Mouse (Mus musculus): Measurements from ENCODE around the gene 1700001P01Rik. TPM values are rescaled to one million over a fixed set of nuclear protein-coding genes. Genes with fewer than 3 reads are reported as not detected.

The 1700001P01Rik gene
- total RNA-seq (2017): not detected in 3 replicates

DNA sequence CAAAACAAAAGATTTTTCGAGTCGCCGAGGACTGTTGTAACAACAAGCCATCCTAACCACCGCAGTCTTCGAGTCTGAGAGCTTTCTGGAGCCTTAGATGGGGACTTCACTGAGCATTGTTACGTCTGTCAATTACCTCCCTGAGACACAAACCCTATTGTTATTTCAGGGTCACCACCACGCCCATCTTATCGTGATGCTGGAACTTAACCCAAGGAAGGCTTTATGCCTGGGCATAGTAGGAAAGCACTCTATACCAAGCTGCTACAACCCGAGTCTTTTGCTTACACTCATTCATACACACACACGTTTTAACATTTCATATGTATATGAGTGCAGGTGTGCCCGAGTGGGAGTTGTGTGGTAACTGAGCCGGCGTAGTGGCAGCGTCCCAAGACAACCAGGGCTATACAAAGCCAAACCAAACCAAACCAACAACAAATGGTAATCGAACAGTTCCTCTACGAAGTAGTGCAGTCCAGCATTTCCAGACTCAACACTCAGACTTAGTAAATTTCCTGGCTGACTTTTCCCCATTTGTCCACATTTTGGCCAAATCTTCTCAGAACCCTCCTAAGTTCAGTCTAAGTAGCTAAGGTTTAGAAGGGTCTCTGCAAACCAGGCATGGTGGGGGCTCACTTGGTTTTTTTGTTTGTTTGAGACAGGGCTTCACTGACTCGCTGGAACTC is at the start of gene 1700001P01Rik:
Gene 1700001P01Rik (minus strand): TSS at position 111 of the 689 bp plus-strand sequence.
- ATAC-seq (replicated peaks; ENCODE audit: insufficient number of reproducible peaks, low FRiP score, low TSS enrichment, poor library complexity, severe bottlenecking): no peak

DNA sequence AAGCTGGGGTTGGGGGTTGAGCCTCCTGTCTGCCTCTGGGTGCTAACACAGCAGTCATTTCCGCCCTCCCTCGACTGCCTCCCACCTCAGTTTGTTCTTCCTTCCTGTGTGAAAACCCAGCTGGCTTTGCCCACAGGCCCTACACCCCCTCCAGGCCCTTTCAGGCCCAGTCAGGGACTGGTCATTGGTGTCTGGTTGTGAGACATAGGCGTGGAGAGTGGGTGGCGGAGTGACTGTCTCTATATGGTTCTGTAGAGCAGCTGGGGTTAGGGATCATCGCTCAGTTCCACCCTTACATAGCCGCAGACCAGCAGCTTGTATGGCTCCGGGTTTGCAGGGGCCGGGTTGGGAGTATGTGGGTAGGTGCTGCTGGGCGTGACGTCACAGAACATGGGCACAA is 49.6 kb upstream of the 1700001P01Rik start:
- peak; percentile 23 for ATAC-seq (replicated peaks; ENCODE audit: insufficient number of reproducible peaks, low FRiP score, low TSS enrichment, poor library complexity, severe bottlenecking)

DNA sequence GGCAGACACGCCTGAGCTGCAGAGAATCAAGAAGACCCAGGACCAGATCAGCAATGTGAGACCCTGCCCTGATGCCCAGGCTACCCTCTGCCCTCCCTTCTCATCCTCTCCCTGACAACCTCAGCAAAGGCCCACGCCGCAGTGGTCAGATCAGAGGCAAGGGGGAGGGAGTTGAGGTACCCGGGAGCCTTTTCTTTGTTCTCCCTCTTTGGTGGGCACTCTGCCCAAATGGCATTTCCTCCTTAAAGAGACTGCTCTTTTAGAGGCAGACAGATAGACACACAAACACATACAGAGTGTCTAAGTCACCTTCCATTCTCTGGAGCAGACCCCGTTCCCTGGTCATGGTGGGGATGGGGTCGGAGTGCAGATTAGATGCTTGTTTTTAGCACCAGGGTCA is 49.2 kb upstream of the 1700001P01Rik start:
- ATAC-seq (replicated peaks; ENCODE audit: insufficient number of reproducible peaks, low FRiP score, low TSS enrichment, poor library complexity, severe bottlenecking): no peak

DNA sequence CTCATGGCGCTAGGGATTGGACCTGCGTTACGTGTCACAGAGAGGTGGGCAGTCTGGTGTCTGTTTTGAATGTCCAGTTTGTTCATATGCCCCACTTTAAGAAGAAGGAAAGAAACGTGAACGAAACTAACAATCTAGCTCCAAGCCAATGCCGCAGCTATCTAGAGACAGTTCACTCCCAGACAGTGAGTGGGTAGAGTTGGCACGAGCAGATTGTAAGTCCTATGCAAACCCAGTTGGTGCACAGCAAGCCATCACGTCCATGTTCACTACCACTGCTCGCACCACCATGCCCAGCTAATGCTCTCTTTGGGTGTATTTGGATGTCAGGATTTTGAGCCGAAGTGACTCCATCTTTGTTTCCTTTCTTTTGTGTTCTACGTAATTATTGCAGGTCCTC is 48.5 kb upstream of the 1700001P01Rik start:
- no peak for ATAC-seq (replicated peaks; ENCODE audit: insufficient number of reproducible peaks, low FRiP score, low TSS enrichment, poor library complexity, severe bottlenecking)

DNA sequence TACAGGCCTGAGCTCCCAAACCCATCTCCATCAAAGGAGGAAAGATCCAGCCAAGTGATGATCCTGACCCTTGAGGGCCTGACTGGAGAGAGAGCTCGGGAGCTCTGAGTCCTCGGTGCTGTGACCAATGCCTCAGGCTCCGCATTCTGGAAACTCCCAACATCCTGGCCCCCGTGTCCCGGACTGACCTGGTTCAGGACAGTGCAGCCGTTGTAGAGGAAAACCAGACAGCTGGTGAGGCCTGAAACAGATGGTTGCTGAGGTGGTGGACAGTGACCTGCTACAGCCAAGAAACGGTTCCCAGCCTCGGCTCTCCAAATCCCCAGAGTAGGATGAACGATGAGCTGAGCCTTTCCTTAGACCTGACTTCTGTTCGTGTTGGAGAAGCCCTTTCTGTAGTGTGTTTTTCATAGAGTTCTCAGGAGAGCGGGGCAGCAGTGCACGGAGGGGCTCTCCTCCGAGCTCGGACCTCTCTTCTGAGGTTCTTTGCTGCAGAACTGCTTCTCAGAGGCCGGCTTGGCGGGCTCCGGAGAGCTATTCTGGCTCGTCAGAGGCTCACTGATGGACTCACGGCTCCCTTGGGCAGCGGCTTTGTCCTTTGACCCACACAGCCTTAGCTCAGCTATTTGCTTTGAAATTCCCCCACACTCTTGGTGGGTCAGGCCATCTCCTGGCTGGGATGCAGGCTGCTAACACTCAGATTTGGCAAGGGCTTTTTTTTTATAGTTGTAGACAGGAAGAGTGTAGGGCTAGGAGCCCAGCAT is 47.3 kb upstream of the 1700001P01Rik start:
- no peak for ATAC-seq (replicated peaks; ENCODE audit: insufficient number of reproducible peaks, low FRiP score, low TSS enrichment, poor library complexity, severe bottlenecking)

DNA sequence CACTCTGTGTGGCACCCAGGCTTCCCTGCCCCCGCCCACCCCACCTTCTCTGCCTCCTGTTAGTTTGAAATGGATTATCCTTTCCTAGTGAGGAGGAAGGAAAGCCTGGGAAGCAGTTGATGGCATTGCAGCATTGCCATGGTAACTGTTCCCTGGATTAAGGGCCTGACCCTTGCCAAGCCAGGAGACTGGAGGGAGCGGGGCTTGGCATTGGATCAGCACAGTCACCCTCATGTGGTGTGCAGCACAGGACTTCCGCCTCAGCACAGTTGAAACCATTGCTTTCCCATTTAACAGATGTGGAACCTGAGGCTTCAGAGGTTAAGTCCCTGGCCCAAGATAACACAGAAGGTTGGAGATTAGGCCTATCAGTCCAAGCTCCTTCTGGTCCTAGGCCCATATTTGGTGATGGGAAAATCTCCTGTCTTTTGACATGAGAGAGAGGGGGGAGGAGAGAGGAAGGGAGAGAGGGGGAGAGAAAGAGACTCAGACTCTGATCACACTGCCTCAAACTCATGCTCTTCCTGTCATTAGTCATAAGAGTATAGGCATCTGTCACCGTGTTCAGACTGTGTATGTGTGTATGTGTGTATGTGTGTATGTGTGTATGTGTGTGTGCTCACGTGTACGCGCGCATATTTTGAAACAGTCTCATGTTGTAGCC is 45.8 kb upstream of the 1700001P01Rik start:
- no peak for ATAC-seq (replicated peaks; ENCODE audit: insufficient number of reproducible peaks, low FRiP score, low TSS enrichment, poor library complexity, severe bottlenecking)

DNA sequence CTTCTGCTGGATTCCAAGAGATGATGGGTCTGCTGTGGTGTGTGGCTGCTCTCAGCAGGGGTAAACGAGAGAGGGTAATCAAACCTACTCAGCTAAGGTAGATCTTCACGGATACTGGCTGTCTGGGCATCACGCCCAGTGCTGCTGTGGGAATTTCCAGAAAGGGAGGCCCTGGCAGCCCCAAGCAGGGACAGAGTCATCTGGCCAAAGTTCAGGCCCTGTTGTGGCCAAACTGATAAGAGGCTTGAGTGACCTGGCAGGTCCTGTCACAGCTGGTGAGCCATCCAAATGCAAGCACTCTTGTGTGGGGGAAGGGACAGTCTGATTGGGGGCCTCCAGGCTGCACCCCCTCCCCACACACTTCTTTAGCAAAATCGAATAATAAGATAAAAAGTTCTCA is 45.1 kb upstream of the 1700001P01Rik start:
- no peak for ATAC-seq (replicated peaks; ENCODE audit: insufficient number of reproducible peaks, low FRiP score, low TSS enrichment, poor library complexity, severe bottlenecking)

DNA sequence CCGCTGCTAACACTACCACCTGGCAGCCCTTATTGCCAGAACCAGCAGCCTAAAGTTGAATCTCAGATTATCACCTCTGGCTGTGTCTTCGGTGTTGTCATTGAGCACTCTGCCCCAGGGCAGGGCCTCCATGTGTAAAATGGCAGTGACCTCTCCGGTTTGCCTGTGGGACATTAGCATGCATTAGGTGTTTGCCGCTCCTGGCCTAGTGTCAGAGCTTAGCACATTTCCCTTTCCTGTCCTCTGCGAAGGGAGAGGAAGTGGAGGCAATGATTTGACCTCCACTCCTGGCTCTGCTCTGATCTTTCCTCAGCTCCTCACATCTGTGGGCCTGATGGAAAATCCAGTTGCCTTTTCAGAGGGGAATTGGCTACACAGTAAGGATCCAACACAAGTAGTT is 44.2 kb upstream of the 1700001P01Rik start:
- ATAC-seq (replicated peaks; ENCODE audit: insufficient number of reproducible peaks, low FRiP score, low TSS enrichment, poor library complexity, severe bottlenecking): no peak

DNA sequence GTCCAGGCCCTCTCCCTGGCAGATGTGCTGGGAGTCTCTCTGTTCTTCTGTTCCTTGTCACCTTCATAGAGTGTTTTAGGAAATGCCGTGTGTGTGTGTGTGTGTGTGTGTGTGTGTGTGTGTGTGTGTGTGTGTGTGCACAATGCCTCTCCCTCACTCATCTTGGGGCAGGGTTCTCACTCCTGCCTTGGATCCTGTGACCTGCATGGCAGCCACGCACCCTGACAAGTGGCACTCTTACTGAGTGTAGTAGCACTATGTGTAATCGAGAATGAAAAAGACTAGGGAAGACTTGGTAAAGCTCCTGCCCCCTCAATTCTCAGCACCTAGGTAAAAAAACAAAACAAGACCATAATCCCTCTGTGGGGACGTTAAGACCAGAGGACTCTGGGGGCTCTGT is 43.4 kb upstream of the 1700001P01Rik start:
- ATAC-seq (replicated peaks; ENCODE audit: insufficient number of reproducible peaks, low FRiP score, low TSS enrichment, poor library complexity, severe bottlenecking): no peak

DNA sequence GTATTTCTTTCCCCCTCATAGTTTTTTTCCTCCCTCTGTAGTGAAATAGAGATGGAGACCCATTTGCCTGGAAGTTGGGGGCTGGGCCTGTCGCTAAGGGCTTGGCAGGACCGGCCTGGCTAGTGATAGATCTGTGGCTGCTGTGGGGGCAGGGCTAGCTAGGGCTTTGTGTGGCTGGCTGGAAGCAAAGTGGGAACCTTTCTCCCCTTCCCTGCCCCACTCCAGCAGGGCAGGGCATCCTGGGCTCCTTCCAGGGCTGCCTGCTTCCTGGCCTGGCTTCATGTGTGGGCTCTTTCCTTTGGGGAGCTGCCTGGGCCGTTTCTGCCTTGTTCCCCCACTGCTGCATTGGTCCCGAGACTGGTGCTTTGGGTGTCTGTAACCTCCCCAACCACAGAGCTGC is 42.9 kb upstream of the 1700001P01Rik start:
- no peak for ATAC-seq (replicated peaks; ENCODE audit: insufficient number of reproducible peaks, low FRiP score, low TSS enrichment, poor library complexity, severe bottlenecking)

DNA sequence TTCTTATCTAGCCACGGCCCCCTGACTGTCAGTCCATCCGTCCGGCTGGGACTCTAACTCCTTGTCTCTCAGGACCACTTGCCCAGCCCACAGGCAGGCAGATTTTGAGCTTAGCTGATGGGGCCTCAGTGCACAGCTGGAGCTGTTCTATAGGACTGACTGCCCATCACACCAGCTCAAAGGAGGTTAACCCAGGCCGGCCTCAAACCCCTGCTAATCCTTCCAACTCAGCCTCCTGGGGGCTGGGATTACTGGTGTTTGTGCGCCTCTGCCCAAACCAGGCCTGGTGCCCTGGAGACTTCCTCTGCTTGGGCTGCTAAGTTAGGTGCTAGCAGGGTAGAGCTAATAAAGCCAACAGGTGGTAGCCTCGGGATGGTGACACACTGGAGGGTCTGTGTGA is 42.3 kb upstream of the 1700001P01Rik start:
- no peak for ATAC-seq (replicated peaks; ENCODE audit: insufficient number of reproducible peaks, low FRiP score, low TSS enrichment, poor library complexity, severe bottlenecking)

DNA sequence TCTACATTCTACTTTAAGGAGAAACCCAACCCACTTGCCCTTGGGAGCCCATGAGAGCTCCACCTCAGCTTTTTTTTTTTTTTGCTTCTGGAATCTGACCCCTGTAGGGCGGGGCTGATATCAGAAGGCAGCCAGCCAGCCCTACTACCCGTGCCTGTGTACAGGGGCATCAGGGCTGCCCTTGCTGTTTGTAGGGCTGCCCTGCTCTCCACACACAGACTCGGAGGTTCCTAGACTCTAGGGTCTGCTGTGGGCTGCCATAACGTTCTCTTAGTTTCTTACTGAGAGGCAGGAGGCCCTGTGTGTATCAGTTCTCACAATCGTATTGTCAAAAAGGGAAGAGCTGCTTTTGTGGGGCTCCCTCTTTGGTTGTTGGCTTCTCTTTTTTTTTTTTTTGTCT is 41.7 kb upstream of the 1700001P01Rik start:
- ATAC-seq (replicated peaks; ENCODE audit: insufficient number of reproducible peaks, low FRiP score, low TSS enrichment, poor library complexity, severe bottlenecking): no peak

DNA sequence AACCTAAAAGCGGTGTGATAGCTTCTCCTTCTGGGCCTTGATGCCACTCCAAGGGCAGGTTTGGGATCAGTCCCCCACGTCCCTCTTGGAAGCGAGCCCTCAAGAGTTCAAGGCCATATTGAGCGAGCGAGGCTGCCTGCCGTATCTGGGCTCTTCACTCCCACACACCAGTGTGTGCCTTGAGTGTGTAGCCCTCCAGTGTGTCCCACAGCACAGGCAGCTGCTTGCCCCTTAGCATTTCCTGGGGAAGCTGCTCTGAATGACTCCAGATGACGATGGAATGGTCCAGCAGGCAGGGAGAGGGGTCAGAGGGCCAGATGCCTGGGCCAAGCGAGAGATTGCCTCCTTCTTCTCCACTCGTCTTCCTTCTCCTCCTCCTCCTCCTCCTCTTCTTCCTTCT is 41.2 kb upstream of the 1700001P01Rik start:
- no peak for ATAC-seq (replicated peaks; ENCODE audit: insufficient number of reproducible peaks, low FRiP score, low TSS enrichment, poor library complexity, severe bottlenecking)

DNA sequence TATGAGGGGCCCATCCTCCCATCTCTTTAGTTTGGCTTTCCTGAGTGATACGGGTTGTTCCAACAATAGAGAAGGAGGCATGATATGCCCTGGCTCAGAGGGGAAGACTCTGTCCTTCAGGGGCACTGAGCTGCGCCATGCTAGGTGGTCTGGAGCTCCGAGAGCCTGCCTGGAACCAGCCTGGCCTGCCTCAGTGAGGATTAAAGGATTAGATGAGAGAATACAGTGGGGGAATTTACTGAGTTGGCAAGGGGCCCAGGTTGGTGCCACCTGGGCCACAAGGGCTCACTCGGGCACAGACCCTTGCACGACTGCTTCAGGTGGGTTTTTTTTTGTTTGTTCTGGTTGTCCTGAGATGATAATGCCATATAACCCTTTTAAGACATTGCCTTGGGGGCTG is 40.5 kb upstream of the 1700001P01Rik start:
- ATAC-seq (replicated peaks; ENCODE audit: insufficient number of reproducible peaks, low FRiP score, low TSS enrichment, poor library complexity, severe bottlenecking): no peak

DNA sequence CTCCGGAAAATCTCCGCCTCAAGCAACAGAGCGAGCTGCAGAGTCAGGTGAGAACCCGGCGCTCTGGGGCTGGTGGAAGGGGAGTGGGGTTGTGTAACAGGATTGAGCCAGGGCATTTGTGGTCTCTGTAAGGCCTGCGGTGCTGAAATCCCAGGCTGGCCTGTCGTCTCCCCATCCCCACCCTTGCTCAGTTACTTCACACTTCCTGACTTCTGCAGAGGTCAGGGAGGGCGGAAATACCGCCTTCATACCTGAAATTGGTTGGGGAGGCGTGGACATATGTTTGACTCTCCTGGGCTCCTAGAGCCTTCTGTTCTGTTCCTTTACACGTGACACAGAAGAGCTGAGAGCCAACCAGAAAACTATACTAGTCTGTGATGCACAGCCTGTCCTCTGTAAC is 40.0 kb upstream of the 1700001P01Rik start:
- no peak for ATAC-seq (replicated peaks; ENCODE audit: insufficient number of reproducible peaks, low FRiP score, low TSS enrichment, poor library complexity, severe bottlenecking)

DNA sequence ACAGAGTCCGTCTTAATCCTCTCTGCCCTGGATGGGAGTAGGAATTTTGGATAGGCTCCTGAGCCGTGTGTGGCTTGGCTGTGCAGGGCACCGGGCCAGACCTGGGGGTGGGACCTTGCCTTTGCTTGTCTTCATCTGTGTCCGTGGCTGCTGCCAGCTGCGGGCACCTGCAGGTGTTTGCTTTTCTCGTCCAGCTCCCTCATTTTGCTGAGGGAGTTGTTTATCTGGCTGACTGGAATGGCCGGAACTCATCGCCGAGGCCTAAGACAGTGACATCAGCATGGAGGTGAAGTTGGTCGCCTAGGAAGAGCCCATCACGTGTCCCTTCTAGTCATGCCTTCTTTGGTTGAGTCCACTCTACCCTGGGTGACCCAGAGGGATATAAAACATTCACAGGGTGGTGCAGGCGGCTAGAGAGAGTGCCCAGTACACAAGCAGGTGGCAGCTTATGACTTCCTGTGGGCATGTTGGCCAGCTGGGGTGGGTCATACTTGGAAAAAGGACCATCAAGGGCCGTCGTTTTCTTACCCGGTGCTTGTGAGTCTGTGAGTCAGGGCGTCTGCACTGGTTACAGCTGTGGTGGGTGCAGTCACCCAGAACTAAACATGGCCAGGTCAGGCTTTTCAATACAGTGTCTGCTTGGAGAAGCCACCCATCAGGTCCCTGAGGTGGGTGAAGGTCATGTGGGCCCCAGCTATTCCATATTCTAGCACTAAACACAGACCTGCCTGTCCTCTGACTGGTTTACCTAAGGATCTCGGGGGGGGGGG is 38.2 kb upstream of the 1700001P01Rik start:
- ATAC-seq (replicated peaks; ENCODE audit: insufficient number of reproducible peaks, low FRiP score, low TSS enrichment, poor library complexity, severe bottlenecking): no peak

DNA sequence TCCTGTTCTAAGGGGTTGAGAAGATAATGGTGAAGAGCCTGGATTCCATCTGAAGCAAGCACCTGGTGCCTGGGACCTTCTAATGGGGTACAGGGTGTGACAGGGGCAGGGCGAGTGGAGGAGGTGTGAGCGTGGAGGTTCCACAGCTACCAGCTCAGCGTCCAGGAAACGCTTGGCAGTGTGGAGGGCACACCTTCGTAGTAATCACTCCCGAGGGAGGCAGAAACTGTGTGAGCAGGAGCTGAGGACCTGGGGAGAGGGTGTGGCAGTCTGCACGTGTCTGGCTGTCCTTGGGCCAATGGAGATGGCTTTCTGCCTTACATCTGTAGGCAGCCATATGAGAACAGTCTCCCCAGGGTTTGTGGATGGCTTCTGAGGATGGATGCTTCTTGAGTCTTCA is 37.4 kb upstream of the 1700001P01Rik start:
- ATAC-seq (replicated peaks; ENCODE audit: insufficient number of reproducible peaks, low FRiP score, low TSS enrichment, poor library complexity, severe bottlenecking): no peak

DNA sequence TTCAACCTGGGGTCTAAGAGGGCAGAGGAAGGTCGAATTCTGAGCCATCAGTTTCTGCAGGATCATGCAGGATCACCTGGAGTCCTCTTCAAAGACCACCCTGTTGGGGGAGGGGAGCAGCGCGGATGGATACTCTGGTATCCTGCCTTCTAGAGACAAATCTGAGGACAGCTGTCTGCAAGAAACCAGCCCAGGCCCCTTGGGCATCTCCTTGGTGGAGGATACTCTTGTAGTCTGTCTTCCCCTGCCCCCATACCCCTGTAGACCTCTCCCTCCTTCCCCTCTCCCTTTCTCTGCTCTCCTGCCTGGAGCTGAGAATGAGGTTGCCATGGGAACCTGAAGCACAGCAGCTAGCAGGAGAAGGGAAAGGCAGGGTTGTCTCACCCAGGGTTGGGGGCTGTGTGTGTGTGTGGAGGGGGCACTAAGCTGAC is 36.8 kb upstream of the 1700001P01Rik start:
- no peak for ATAC-seq (replicated peaks; ENCODE audit: insufficient number of reproducible peaks, low FRiP score, low TSS enrichment, poor library complexity, severe bottlenecking)

All from monocyte, adult 5-6 weeks (primary cell).